Mouse (Mus musculus): ENCODE measurements around the gene Cox6b1. TPM values are rescaled to one million over a fixed set of nuclear protein-coding genes. Genes with fewer than 3 reads are reported as not detected.

The Cox6b1 gene
- total RNA-seq, 2 experiments from 2014 or later: 2,016 to 2,070 TPM

DNA sequence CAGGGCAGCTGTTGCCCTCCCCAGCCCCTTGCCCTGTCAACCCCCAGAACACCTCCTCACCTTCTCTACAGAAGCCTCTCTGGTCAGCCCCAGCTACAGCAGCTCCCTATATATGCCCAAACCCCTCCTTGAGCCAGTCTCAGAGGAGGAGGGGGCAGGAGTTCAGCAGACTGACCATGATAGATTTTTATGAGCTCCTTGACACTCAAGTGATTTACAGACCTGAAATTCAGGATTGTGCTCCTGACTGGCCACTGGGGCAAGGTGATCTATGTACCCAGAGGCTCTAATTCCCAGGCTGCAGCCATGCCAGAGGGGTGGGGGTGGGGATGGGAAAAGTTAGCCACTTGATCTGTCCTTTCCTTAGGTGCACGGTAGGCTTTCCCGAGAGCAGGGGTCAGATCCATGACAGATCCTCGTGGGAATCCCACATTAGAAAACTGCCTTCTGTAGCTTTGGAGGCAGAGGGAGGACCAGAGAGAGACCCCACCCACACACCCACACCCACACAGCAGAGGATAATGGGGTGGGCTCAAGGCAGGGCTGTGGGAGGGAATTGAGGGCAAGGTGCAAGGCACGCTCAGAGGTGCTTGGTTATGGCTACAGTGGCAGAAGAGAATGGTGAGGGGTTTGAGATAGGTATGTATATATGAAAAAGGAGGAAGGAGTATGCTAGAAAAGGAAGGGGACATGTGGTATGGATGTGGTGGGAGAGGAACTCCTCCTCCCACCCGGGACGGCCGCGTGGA is 13.1 kb downstream of the Cox6b1 start, which contains the start of gene Upk1a:
Gene Upk1a (minus strand): TSS at position 194 of the 749 bp plus-strand sequence.
- DNase-seq (ENCODE audit: low spot score): no peak

DNA sequence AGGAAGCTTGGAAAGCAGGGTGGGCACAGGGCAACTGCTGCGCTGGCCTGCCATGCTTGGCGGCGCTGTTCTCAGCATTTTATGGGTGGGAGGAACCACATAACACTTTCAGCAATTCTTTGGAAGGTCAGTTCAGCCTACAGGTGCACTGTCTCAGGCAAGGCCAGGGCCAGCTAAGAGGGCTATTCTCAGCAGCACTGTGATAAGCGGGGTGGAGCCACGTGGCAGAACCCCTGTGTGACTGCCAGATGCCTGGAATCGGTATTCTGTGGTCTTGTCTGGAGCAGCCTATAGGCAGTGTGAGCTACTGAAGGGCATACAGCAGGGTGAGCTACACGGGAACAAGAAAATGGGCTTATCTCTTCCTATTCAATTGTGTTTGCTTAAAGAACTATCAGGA is 15.9 kb downstream of the Cox6b1 start:
- DNase-seq (ENCODE audit: low spot score): no peak

DNA sequence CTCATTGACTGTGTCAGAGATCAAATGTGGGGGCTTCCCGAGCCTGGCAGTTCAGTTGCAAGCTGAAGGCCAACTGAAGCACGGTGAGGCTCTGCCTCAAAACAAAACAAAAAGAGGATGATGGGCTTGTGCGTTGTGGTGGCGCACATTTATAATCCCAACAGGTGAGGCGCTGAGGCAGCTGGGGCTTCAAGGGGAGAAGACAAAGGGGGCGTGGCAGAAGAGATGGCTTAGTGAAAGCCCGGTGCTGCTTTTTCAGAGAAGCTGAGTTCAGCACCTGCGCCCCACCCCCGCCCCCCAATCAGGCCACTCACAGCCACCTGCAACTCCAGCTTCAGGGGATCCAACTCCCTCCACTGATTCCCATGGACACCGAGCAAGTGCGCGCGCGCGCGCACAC is 17.5 kb downstream of the Cox6b1 start:
- no peak for DNase-seq (ENCODE audit: low spot score)

DNA sequence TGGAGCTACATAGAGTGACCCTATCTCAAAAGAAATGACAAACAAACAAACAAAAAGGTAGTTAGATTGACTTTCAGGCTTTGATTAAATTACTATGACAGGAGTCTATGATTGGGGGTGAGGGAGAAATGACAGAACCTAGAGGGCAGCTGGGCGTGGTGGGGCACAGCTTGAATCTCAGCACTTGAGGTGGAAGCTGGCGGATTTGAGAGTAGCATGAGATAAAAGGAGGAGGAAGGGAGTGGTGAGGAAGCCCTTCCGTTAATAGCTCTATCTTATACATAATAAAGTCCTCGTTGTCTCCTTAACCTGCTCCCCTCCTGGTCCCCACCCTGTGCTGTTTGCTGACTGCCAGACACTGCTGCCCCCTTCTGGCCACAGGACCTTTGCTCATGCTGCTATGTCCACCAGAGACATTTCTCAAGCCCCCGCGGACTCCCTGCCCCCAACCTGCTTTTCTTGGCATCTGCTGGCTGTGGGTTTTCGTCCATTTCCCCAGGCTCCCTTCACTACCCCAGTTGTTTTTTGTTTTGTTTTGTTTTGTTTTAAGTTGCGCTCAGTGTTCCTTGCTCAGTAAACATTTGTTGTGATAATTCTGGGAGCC is 18.1 kb downstream of the Cox6b1 start:
- no peak for DNase-seq (ENCODE audit: low spot score)

GRCm38 (mm10) chr7:30604944-30605343 is 21.0 kb downstream of the Cox6b1 start:
- DNase-seq (ENCODE audit: low spot score): no peak

DNA sequence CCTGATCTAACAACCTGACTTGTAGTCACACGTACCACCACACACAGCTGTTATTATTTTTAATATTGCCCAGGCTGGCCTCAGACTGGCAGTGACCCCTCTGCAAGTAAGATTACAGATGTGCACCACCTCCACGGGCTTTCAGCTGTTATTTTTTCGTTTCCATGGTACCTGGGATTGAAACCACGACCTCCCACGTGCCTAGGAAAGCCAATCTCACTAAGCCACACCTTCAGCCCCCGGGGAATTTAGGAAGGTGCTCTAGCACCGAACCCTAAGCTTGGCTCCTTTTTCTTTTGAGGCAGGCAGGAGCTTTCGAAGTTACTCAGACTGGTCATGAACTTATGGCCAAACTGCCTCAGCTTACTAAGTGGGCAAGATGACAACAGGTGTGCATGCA is 21.5 kb downstream of the Cox6b1 start:
- no peak for DNase-seq (ENCODE audit: low spot score)

- DNase-seq (ENCODE audit: low spot score): no peak
These were observed 23.4 kb downstream of the Cox6b1 start for GRCm38 (mm10) chr7:30602583-30602982.

DNA sequence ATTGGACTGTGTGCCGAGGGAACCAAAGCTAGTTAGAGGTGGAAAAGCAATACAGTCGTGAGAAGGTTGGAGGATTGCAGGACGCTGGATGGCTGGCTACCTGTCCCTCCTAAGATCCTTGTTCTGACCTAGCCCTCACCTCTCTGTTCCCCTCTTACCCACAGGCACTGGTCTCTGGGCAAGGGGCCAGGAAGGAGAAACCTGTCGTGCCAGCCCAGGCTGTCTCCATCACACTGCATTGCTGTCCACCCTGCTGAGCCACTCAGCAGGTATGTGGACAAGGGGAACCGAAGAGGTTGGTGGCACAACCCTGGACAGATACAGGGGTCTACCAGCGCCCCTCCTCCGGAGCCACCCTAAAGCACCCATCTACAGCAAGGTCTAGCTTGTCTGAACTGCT is 25.3 kb downstream of the Cox6b1 start:
- DNase-seq (ENCODE audit: low spot score): no peak

- DNase-seq (ENCODE audit: low spot score): peak; percentile 79
These were observed 26.0 kb downstream of the Cox6b1 start for GRCm38 (mm10) chr7:30599933-30600353.

DNA sequence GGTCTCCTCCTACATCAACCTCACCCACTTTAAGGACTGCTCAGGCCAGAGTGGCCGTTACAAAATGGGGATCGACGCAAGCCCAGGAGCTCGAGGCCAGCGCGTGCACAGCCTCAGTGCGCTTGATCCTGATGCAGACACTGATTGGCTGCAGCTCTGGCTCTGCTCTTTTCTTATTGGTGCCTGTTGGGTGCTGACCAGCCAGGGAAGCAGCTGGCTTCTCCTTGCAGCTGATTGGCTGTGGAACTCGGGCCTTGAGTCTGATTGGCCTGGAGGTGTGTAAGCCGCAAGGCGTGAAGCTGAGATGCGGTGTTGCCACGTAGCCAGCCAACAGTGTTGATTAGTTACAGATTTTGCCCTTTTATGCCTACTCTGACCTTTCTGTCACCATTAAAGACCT is 27.2 kb downstream of the Cox6b1 start, which contains the start of gene Zbtb32:
Gene Zbtb32 (minus strand): TSS at position 124 of the 400 bp plus-strand sequence.
- no peak for DNase-seq (ENCODE audit: low spot score)

DNA sequence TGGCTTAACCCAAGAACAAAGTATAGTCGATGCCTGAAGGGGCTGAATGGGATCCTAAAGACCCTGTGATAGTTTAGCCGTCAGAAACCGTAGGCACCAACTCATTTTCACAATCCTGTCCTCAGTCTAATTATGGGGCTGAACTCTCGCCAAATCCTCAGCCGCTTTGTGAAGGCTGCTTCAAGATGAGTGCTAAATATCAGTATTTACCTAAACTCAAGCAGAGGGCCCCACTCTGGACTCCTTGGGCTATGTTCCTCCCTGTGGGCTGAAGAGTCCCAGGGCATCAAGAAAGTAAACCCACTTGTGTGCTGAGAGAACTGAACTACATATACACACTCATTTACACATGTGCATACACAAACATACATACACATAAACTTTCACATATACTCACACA is 29.1 kb downstream of the Cox6b1 start:
- DNase-seq (ENCODE audit: low spot score): no peak

GRCm38 (mm10) chr7:30596093-30596492 is 29.9 kb downstream of the Cox6b1 start:
- DNase-seq (ENCODE audit: low spot score): no peak

DNA sequence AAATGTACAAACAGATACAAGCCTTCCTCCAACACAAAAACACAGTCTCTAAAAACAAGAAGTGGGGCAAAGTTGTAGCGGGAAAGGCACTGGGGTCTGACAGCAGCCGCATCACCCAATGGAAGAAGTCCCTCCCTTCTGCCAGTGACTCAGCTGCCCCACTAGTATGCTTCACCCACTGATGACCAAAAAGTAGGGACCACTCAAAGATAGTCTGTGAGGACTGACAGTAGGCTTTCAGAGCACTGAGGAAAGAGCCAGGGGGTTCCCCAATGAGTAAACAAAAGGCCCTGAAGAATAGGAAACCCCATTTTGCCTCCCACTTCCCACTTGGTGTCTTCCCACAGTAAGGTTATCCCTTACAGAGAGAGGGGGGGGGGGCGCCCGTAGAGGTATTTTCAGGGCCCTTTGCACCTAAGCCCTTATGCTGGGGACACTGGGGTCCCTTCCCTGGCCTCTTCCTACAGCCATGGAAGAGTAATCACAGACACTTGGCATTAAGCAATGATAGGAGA is 31.4 kb downstream of the Cox6b1 start:
- DNase-seq (ENCODE audit: low spot score): no peak

GRCm38 (mm10) chr7:30593579-30594509 is 32.1 kb downstream of the Cox6b1 start:
- DNase-seq (ENCODE audit: low spot score): no peak

GRCm38 (mm10) chr7:30592772-30593423 is 33.1 kb downstream of the Cox6b1 start:
- DNase-seq (ENCODE audit: low spot score): no peak

DNA sequence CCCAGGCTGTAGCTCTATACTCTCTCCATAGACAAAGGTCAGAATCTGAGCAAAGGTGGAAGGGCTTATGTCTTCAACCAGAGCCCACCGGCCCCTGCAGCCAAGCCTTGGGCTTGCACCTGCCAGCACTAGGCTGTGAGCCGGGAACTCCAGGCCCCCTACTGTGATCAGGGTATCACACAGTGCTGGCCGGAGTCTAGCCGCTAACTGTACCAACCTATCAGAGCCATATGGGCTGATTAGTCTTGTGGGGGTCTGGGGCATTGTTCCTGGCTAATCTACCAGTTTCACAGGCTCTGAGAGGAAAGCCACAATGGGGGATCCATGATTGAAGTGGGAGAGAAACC is 34.4 kb downstream of the Cox6b1 start:
- no peak for DNase-seq (ENCODE audit: low spot score)

DNA sequence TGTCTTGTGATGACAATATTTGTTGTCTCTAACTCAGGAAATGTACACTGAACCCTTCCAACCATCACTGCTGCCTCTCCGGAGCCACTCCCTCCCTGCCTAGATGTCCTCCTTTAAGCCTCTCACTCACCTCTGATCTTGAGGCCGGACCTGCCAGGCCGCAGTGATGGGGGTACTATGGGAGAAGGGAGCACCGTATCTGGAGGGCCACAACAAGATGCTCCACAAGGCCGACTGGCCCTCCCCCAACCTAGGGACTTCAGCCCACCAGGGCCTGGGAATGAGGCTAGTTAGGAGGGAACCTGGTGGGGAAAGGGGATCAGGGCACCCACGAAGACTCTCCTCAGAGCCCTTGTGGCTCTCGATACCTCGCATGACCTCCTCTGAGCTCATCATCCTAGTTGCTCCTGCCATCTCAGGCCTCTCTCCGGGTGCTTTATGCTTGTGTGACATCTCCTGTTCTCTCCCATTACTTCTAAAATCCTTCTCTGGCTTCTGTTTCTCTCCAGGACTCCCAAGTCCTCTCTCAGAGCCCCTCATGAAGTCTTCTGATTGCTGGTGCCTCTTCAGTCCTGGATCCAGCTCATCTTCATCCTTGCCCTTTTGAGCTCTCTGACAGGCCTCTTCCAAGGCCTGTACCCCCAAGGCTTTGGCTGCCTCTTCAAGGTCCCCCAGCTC is 34.9 kb downstream of the Cox6b1 start:
- DNase-seq (ENCODE audit: low spot score): no peak

GRCm38 (mm10) chr7:30589435-30590301 is 36.3 kb downstream of the Cox6b1 start:
- DNase-seq (ENCODE audit: low spot score): peak; percentile 85

DNA sequence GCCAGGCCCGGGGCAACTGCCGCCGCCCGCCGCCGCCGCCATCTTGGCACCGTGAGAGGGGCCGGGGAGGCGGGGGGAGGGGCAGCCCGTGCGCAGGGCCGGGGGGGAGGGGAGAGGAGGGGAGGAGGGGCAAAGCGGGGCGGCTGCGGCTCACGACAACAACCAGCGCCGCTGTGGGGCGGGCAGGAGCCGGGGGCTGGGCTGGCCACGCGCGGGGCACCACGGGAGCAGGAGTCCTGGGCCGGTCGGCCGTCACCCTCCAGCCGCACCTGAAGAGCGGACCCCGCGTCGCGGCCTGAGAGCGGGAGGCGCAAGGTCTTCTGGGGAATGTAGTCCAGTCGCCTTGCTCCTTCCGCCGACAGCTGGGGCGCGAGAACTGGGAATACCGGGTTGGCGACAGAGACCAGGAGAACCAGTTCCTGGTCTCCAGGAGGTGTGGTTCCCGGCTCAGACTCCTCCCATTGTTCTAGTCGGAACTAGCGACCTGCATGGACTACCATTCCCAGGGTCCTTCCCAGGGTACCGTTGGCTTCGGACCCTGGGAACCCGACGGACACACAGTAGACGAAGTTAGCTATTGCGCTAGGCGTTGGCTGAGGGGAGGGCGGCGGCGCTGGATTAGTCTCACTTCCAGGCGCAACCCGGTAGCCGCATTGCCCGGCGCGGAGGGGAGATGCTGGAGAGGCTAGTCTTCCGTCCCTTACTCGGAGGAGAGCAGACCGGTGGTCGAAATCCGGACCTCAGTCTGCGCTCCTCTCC is 37.1 kb downstream of the Cox6b1 start, which contains the start of gene Kmt2b:
Gene Kmt2b (minus strand): TSS at position 51 of the 759 bp plus-strand sequence.
- peak; percentile 97 for DNase-seq (ENCODE audit: low spot score)
